Mouse (Mus musculus): ENCODE data around the gene Zfp692. TPM values are rescaled to one million over a fixed set of nuclear protein-coding genes. Genes with fewer than 3 reads are reported as not detected.
A peak's percentile ranks its signal among the peaks of the same experiment; 100 is the strongest.

Zfp692 gene
- polyA plus RNA-seq, 1 experiment from 2014 or later = 25.0 TPM

GRCm38 (mm10) chr11:58326781-58327180 is 19.9 kb downstream of the Zfp692 start:
- no peaks in the 10 kb centered on the region for H3K27me3 ChIP-seq
- POLR2A ChIA-PET = no interaction called here
- in situ Hi-C loops (cut with MboI; ENCODE audit: low pct_unique_long_range_greater_than_20kb) = loop anchor here (25.0 kb wide), 1 partner anchor 1361 kb away; no protein-coding TSS in a partner anchor
- DNase-seq (ENCODE audit: low read depth, low spot score) (no peak), ATAC-seq (no peak)
- CTCF ChIA-PET = no interaction called here
- TF ChIP-seq CTCF (IDR thresholded peaks at IDR 0.05) = no peak

GRCm38 (mm10) chr11:58329906-58330275 is 23.0 kb downstream of the Zfp692 start:
- ATAC-seq = peak; percentile 3
- CTCF ChIA-PET = interaction anchor here (1.2 to 2.1 kb wide), 2 partner anchors 22 to 105 kb away, joined by 3 to 6 read pairs; no protein-coding TSS in a partner anchor
- POLR2A ChIA-PET = interaction anchor here (0.6 to 1.5 kb wide), 2 partner anchors 10 to 83 kb away, joined by 3 read pairs; no protein-coding TSS in a partner anchor
- DNase-seq (ENCODE audit: low read depth, low spot score) = no peak
- H3K27me3 ChIP-seq = no peaks in the 10 kb centered on the region
- TF ChIP-seq CTCF (IDR thresholded peaks at IDR 0.05) = no peak
- in situ Hi-C loops (cut with MboI; ENCODE audit: low pct_unique_long_range_greater_than_20kb) = loop anchor here (25.0 kb wide), 1 partner anchor 1357 kb away; no protein-coding TSS in a partner anchor

- ChIA-PET POLR2A (interaction anchor here (0.6 to 1.5 kb wide), 2 partner anchors 10 to 83 kb away, joined by 3 read pairs; no protein-coding TSS in a partner anchor), CTCF (interaction anchor here (1.2 to 2.1 kb wide), 2 partner anchors 23 to 105 kb away, joined by 3 to 6 read pairs; no protein-coding TSS in a partner anchor)
- H3K27me3 ChIP-seq = no peaks in the 10 kb centered on the region
- TF ChIP-seq CTCF (IDR thresholded peaks at IDR 0.05) = no peak
- in situ Hi-C loops (cut with MboI; ENCODE audit: low pct_unique_long_range_greater_than_20kb) = loop anchor here (25.0 kb wide), 1 partner anchor 1357 kb away; no protein-coding TSS in a partner anchor
- ATAC-seq = peak; percentile 62
- DNase-seq (ENCODE audit: low read depth, low spot score) = peak; percentile 76
Observed at GRCm38 (mm10) chr11:58330276-58331148, 23.6 kb downstream of the Zfp692 start, which contains the start of the genes Zfp672 and Sh3bp5l. Zfp672 (minus strand) TSS chr11:58330339. Sh3bp5l (plus strand) TSS chr11:58330724.

GRCm38 (mm10) chr11:58331149-58331495 is 24.3 kb downstream of the Zfp692 start:
- no peaks in the 10 kb centered on the region for H3K27me3 ChIP-seq
- ATAC-seq (no peak), DNase-seq (ENCODE audit: low read depth, low spot score) (no peak)
- in situ Hi-C loops (cut with MboI; ENCODE audit: low pct_unique_long_range_greater_than_20kb) = loop anchor here (25.0 kb wide), 1 partner anchor 1356 kb away; no protein-coding TSS in a partner anchor
- ChIA-PET CTCF (no interaction called here), POLR2A (no interaction called here)
- TF ChIP-seq CTCF (IDR thresholded peaks at IDR 0.05) = no peak

GRCm38 (mm10) chr11:58331546-58331945 is 24.7 kb downstream of the Zfp692 start:
- ATAC-seq = no peak
- no peak for DNase-seq (ENCODE audit: low read depth, low spot score)
- no peak for TF ChIP-seq CTCF (IDR thresholded peaks at IDR 0.05)
- ChIA-PET CTCF (no interaction called here), POLR2A (no interaction called here)
- no peaks in the 10 kb centered on the region for H3K27me3 ChIP-seq
- in situ Hi-C loops (cut with MboI; ENCODE audit: low pct_unique_long_range_greater_than_20kb) = loop anchor here (25.0 kb wide), 1 partner anchor 1356 kb away; no protein-coding TSS in a partner anchor

- peak; percentile 89 for ATAC-seq
- no peaks in the 10 kb centered on the region for H3K27me3 ChIP-seq
- in situ Hi-C loops (cut with MboI; ENCODE audit: low pct_unique_long_range_greater_than_20kb) = loop anchor here (25.0 kb wide), 1 partner anchor 1353 kb away; no protein-coding TSS in a partner anchor
- ChIA-PET POLR2A (no interaction called here), CTCF (interaction anchor here (1.2 kb wide), 1 partner anchor 18 kb away, joined by 5 read pairs; no protein-coding TSS in a partner anchor)
- no peak for TF ChIP-seq CTCF (IDR thresholded peaks at IDR 0.05)
- DNase-seq (ENCODE audit: low read depth, low spot score) = peak; percentile 93
Observed at GRCm38 (mm10) chr11:58334746-58335145, 27.9 kb downstream of the Zfp692 start.

- ChIA-PET POLR2A (no interaction called here), CTCF (no interaction called here)
- H3K27me3 ChIP-seq = no peaks in the 10 kb centered on the region
- TF ChIP-seq CTCF (IDR thresholded peaks at IDR 0.05) = no peak
- no peak for DNase-seq (ENCODE audit: low read depth, low spot score)
- no peak for ATAC-seq
- in situ Hi-C loops (cut with MboI; ENCODE audit: low pct_unique_long_range_greater_than_20kb) = loop anchor here (25.0 kb wide), 1 partner anchor 1341 kb away; no protein-coding TSS in a partner anchor
Observed at GRCm38 (mm10) chr11:58346745-58347144, 39.9 kb downstream of the Zfp692 start.

GRCm38 (mm10) chr11:58350628-58351027 is 43.8 kb downstream of the Zfp692 start:
- no peak for DNase-seq (ENCODE audit: low read depth, low spot score)
- ChIA-PET CTCF (interaction anchor here (1.3 kb wide), 1 partner anchor 48 kb away, joined by 4 read pairs; no protein-coding TSS in a partner anchor), POLR2A (no interaction called here)
- H3K27me3 ChIP-seq = no peaks in the 10 kb centered on the region
- TF ChIP-seq CTCF (IDR thresholded peaks at IDR 0.05) = no peak
- ATAC-seq = no peak
- in situ Hi-C loops (cut with MboI; ENCODE audit: low pct_unique_long_range_greater_than_20kb) = no loop called here

GRCm38 (mm10) chr11:58351179-58351578 is 44.3 kb downstream of the Zfp692 start:
- CTCF ChIA-PET = no interaction called here
- DNase-seq (ENCODE audit: low read depth, low spot score) = no peak
- no peaks in the 10 kb centered on the region for H3K27me3 ChIP-seq
- in situ Hi-C loops (cut with MboI; ENCODE audit: low pct_unique_long_range_greater_than_20kb) = no loop called here
- ATAC-seq = no peak
- no peak for TF ChIP-seq CTCF (IDR thresholded peaks at IDR 0.05)
- POLR2A ChIA-PET = no interaction called here

- ATAC-seq (peak; percentile 31), DNase-seq (ENCODE audit: low read depth, low spot score) (no peak)
- TF ChIP-seq CTCF (IDR thresholded peaks at IDR 0.05) = peak; percentile 76
- ChIA-PET POLR2A (interaction anchor here (0.6 kb wide), 2 partner anchors 48 to 136 kb away, joined by 3 to 4 read pairs; no protein-coding TSS in a partner anchor), CTCF (interaction anchor here (0.9 to 1.2 kb wide), 2 partner anchors 14 to 19 kb away, joined by 4 to 5 read pairs; no protein-coding TSS in a partner anchor)
- in situ Hi-C loops (cut with MboI; ENCODE audit: low pct_unique_long_range_greater_than_20kb) = no loop called here
- H3K27me3 ChIP-seq = no peaks in the 10 kb centered on the region
Observed at GRCm38 (mm10) chr11:58352681-58353548, 46.0 kb downstream of the Zfp692 start.
